18 mouse cellular contexts compared by ENCODE assay signal in the genomic region with DNA sequence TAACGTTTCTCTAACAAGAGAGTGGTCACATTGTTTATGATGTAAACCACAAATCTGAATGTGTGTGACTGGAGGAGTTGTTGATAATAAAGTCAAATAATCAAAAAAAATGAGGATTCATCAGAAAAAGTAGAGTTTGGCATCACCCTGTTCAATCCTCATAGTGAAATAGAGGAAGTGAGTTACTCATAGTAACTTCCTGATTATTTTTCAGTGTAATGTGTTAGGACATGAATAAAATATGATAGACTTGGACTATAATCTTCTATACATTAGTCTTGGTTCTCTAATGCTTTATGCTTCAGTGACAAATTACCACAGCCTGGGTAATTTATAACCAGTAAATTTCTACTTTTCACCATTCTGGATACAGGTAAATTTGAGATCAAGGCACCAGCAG.
"Had no signal": no experiment of that assay in that cellular context is flagged by ENCODE, and none has a peak within 500 bp of the region (broad histone marks: within the 10 kb centered on the region; RNA-seq: fewer than 3 reads in every experiment).

No protein-coding gene starts in this region.

- H3K27me3 ChIP-seq: limb, embryonic 12.5 days; limb, embryonic 15.5 days had no signal

- DNase-seq: kidney, adult 2 months; kidney, postnatal 25 days; layer of hippocampus, adult 9-11 months; left cerebral cortex, postnatal 4 days; lung, adult 18-20 months; lung, postnatal 14 days; lung, postnatal 4 days; midbrain, embryonic 14.5 days; right cerebral cortex, adult 18-20 months; right cerebral cortex, postnatal 25 days; spleen, adult 18-20 months; thymus, adult 2 months; thymus, postnatal 14 days; thymus, postnatal 4 days had no signal

- H3K4me1 ChIP-seq: limb, embryonic 12.5 days; limb, embryonic 15.5 days had no signal

- H3K4me3 ChIP-seq: layer of hippocampus, adult 2 months; limb, embryonic 12.5 days; limb, embryonic 15.5 days had no signal

- H3K36me3 ChIP-seq: limb, embryonic 12.5 days; limb, embryonic 15.5 days had no signal

- ATAC-seq: intestine, postnatal 0 days had no signal
